15 mouse cellular contexts compared by ENCODE assay signal in genomic region chr13:58010416-58010815, GRCm38 (mm10).
A peak's percentile ranks its signal among the peaks of the same experiment; 100 is the strongest.
DNase-seq lines count a peak whose midpoint lies in the region; ATAC-seq lines count a peak whose summit lies in the region.
"Had no signal": no experiment of that assay in that cellular context is flagged by ENCODE, and none has a peak within 500 bp of the region (broad histone marks: within the 10 kb centered on the region; RNA-seq: fewer than 3 reads in every experiment).

No protein-coding gene starts in this region.

- DNase-seq in cerebellum, adult 11 months, result peak; percentile 43
- DNase-seq in cerebellum, adult 11-12 months, result peak; percentile 59
- DNase-seq in cerebellum, adult 9-11 months, result peak; percentile 67
- peak; percentile 33 to 49 for DNase-seq in cerebellum, postnatal 36 days
- DNase-seq in spleen, adult 18-20 months, result no peak
- DNase-seq in left cerebral cortex, postnatal 14 days (ENCODE audit: low spot score in 2 of 2), result no peak
- DNase-seq: adrenal gland, adult 2 months; adrenal gland, postnatal 25 days; B cell, adult 2 months; gastrocnemius, postnatal 14 days; heart, adult 2 months had no signal

- ATAC-seq in cerebellum, adult (ENCODE audit: insufficient number of reproducible peaks, low FRiP score, low TSS enrichment), result no peak
- ATAC-seq: CD4-positive, CD25-positive, alpha-beta regulatory T cell, adult 4 months; forebrain, embryonic 16.5 days; intestine, embryonic 16.5 days had no signal

- intact Hi-C loops in left cerebral cortex, postnatal 14 days (cut with DNase I), result no loop called here

Comparison
In these comparisons a context has a peak if more than half of its experiments do, and no peak if none do; other contexts are left out.
1. DNase-seq: peak in cerebellum, adult 11 months (single experiment), cerebellum, adult 11-12 months (single experiment), cerebellum, adult 9-11 months (single experiment) and cerebellum, postnatal 36 days (2 of 2); none in spleen, adult 18-20 months (0 of 2) and left cerebral cortex, postnatal 14 days (0 of 2).